Mouse (Mus musculus) megakaryocyte, adult 5-6 weeks (primary cell): ENCODE measurements around the gene C87436. TPM values are rescaled to one million over a fixed set of nuclear protein-coding genes. Genes with fewer than 3 reads are reported as not detected.

Experiments used
- ATAC-seq: 2 replicates; pipeline ENCODE4 v1.8.0; 2016; ENCODE audit warnings: mild to moderate bottlenecking, inconsistent platforms; ENCODE audit not compliant: poor library complexity, severe bottlenecking
- total RNA-seq, 2 experiments: library from RNA; stranded (forward) in 1 of 2; stranded (reverse) in 1 of 2; fragments of 153-499, 151-499 nt in 1 of 2; fragments of 221-1000, 200-1000 nt in 1 of 2; gene quantifications; 2 replicates each; pipeline versions ENCODE4 v1.2.3 to v1.2.4; 2015 to 2017

C87436 gene
- total RNA-seq, 2 experiments from 2014 or later, result 23.5 to 34.1 TPM

GRCm38 (mm10) chr6:86420491-86420890, 17.7 kb upstream of the C87436 start:
- ATAC-seq, result peak; percentile 71

DNA sequence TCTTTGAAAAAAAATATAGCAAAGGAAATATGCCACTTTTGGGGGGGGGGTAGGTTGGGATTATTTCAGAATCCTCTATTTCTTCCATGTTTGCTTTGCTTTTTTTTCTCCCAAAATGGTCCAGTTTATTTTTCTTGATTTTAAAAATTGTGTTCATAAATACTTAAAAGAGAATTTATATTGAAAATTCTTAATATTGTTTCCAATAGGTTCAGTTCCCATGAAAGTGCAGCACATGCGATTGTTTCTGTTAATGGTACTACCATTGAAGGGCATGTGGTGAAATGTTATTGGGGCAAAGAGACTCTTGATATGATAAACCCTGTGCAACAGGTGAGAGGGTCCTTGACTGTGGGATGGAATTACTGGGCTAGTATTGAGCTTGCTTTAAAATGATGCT, 11.8 kb upstream of the C87436 start, which contains the start of gene Gm44790:
TSS of gene Gm44790 (plus strand) at position 301 of the 400 bp plus-strand sequence.
- ATAC-seq, result no peak

GRCm38 (mm10) chr6:86431531-86431930, 6.6 kb upstream of the C87436 start:
- no peak for ATAC-seq

DNA sequence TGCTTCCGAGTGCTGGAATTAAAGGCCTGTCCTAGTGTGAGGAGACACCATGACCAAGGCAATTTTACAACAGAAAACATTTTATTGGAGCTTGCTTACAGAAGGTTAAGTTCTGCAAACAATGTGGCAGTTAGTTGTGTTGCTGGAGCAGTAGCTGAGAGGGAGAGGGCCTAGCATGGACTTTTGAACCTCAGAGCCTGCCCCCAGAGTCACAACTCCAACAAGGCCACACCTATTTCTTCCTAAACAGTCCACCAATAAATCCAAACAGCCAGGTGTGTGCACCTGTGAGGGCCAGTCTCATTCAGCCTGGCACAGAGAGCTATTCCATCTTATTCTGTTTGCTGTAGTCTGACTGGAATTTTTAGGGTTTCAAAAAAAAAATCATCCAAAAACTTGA, 4.5 kb upstream of the C87436 start:
- no peak for ATAC-seq

DNA sequence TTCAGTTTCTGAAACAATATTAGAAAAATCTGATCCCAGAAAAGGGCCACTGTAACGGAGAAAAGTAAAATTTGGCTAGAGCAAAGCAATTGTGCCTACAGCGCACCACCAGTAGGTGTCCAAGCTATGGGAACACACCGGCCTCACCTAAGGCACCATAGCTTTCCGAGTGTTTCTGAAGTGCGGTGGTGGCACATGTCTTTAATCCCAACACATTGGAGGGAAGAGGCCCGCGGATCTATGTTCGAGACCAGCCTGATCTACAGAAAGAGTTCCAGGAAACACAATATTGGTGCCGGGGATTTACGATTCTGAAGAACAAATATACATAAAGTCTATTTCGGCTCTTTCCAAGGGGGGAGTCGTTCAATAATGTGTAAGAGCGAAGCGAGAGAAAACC, 463 bp upstream of the C87436 start:
- peak; percentile 43 for ATAC-seq

DNA sequence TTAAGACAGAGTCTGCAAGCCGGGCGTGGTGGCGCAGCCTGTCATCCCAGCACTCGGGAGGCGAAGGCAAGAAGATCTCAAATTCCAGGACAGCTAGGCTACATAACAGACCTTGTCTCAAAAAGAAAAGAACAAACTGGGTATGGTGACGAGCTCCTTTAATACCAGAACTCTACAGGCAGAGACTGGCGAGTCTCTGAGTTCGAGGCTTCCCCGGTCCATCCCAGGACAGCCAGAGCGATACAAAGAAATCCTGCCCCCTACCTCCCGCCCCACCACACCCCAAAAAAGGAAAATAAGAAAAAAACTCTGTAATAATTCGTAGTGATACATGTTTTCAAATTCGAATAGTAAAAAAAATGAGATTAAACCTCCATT, 934 bp downstream of the C87436 start:
- no peak for ATAC-seq

- no peak for ATAC-seq
These were observed 1.4 kb downstream of the C87436 start for GRCm38 (mm10) chr6:86439531-86439930.

DNA sequence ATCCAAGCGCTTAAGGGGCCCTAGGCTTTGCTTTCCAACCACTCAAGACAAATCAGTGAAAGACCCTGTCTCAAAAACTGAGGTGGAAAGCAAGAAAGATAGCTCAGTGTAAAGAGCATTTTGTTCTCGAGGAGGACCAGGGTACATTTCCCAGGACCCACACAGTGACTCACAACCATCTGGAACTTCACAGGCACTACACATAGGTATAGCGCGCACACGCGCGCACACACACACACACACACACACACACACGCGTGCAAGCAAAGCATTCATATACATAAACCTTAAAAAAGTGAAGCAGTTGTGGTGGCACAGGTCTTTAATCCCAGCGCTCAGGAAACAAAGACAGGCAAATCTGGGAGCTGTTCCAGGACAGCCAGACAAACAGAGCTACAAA, 3.4 kb downstream of the C87436 start:
- no peak for ATAC-seq

- ATAC-seq, result no peak
These were observed 7.4 kb downstream of the C87436 start for GRCm38 (mm10) chr6:86445551-86445950.

DNA sequence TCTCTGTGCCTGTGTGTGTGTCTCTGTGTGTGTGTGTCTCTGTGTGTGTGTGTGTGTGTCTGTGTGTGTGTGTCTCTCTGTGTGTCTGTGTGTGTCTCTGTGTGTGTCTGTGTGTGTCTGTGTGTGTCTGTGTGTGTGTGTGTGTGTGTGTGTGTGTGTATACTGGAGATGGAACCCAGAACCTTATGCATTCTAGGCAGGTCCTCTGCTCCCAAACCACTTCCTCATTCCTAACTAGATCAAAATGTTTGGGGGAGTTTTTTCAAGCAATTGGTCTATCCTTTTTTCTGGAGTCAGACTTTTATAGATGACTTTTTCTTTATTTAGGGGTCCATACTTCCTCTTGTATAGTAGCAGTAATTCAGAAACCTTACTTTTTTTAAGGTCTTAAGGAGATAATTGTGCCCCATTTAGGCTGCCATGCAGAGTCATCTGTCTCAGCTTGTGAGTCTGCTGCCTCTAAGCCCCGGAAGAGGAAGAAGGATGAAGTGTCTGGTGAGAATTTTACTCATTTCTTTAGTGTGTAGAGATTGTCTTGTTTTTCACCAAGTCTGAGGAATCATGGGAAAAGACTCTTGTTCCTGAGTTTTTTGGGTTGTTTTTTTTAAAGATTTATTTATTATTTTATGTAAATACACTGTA, 8.9 kb downstream of the C87436 start:
- ATAC-seq, result peak; percentile 77

DNA sequence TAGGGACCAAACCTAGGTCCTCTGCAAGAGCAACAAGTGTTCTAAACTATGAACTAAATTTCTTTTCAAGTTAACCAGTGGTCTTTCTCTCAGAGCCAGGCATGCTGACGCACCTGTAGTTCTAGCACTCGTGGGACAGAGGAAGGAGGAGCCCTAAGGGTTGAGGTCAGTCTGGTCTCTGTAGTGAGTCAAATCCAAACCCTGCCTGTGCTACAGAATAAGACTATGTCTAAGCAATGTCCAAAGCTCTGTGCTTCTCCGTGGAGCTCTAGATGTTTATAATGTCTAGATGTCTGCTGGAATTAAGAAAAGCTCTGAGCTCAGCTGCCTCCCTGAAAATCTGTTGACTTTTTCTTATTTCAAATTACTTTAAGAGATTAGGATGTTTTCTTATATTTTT, 18.6 kb downstream of the C87436 start:
- no peak for ATAC-seq

DNA sequence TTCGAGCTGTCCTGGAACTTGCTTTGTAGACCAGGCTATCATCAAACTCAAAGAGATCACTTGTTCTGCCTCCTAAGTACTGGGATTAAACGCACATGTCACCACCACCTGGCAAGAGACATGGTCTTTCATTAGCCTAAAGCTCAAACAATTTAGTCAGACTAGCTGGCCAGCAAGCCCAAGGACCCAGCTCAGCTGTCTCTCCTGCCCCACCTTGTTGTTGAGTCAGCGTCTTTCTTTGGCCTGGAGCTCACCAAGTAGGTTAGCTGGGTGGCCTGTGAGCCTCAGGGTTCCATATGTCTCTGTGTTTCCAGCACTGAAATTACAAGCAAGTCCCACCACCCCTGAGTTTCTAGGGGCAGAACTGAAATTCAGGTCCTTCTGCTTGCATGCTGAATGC, 24.9 kb downstream of the C87436 start:
- no peak for ATAC-seq

- ATAC-seq, result no peak
These were observed 33.1 kb downstream of the C87436 start for GRCm38 (mm10) chr6:86471317-86471716.

DNA sequence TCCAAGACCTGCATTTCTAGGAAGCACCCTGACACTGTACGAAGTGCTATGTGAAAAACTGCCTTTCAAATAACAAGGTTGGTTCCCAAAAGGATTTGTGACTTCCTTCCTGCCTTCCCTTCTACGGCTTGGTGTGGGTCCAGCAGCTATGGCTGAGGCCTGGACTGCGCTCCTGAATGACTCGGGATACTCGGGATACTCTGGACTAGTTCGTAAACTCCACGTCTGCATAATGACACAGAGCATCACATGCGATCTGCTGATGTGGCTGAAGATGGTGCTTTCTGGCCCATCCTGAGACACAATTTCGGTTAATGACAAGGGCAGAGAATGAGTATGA, 33.6 kb downstream of the C87436 start:
- ATAC-seq, result peak; percentile 14

DNA sequence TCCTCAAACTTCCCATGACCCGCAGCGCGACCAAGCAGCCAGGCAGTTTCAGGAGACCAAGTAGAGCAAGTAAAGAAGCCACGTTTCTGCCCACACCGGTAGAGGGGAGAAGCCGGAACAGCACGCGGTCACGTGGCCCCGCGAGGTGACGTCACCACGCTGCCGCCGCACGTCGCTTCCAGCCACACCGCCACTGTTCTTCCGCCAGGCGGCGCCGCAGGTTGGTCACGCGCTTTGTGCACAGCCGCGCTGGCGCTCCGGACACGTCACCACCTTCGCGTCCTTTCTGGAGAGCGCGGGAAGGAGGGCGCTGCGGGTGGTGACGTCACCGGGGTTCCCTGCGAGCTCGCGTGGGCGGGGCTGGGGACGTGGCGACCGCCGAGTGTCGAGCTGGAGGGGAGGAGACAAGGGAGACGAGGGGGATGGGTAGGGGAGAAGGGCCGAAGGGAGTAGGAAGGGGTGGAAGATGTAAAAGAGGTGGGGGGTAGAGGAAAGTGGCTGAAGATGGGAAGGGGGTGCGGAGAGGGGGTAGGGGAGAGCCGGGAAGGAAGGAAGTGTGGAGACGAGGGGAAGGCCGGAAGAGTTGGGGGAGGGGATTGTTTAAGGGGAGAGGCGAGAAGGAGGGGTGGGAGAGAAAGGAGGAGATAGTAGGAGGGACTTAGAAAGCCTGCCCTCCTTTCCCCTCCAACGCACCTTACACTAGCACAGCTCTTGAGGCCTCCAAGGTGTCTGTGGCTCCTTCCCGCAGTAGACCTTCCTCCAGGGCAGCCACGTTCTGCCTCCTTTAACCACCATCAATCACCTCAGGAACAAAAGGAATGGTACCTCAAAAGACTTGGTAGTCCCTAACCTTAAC, 34.2 kb downstream of the C87436 start:
- ATAC-seq, result peak; percentile 95

DNA sequence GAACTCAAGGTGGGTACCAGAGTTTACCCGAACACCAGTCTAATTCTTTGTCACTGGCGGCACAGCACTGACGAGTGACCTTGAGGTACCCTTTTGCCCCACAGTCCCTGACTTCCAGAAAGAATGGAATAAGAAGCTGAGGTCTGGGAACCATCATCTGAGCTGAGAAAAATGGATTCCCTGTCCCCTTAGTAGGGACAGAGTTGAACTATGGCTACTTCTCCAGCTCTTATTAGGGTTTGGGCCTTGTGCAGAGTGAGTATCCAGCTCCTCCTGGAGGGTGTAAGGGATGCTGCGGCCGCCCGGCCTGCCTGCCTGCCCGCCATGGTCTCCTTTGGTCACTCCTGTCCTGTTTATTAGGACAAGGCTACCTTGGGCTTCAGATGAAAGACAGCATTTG, 34.9 kb downstream of the C87436 start:
- no peak for ATAC-seq

- no peak for ATAC-seq
These were observed 35.9 kb downstream of the C87436 start for GRCm38 (mm10) chr6:86474072-86474471.

DNA sequence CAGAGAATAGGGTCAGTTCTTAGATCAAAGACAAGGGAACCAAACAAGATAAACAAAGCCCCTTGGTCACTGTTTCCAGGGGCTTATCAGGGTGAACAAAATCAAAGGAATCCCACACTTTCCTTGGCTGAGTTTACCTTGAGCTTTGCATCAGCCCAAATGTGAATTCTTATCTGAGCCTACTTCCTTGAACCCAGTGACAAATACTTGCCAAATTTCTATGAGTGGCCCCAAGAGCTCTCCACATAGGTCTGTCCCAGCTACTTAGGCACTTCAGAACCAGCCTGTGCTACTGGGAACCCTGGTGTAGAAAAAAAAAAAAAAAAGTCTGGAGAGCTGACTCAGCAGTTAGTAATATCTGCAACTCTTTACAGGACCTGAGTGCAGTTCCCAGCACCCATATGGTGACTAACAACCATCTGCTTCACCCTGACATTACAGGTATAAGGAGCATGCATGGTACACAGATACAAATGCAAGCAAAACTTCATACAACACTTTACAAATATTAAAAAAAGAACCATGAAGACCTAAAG, 36.5 kb downstream of the C87436 start:
- no peak for ATAC-seq

DNA sequence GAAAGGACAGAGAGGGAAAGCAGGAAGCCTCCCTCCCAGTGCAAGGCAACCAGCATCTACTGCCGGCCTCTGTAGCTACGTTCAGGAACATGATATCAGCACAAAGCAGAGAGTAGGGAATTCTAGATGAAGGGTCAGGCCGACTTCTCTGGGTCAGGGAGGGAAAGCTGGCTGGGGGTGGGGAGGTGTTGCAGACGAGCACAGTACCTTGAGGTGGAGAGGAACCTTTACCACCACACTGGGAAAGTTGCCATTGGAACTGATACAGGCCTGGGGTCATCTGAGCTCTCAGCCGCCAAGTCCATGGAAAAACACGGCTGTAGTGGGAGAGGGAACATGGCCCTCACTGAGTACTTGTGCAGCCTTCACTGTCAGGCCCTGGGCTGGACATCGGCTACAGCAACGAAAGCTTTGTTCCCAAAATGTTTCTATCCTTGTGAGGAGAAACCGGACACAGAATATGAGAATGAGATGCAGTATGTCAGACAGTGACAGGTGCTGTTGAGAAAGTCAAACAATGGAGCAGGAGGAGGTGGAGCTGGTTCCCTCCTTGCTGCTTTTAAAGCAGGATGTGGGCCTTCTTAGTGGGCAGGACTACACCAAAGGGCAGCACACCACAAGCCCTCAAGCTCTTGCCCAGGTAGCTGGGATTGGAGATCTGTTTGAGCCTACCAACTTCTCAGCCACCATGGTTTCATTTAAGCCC, 37.4 kb downstream of the C87436 start:
- no peak for ATAC-seq

DNA sequence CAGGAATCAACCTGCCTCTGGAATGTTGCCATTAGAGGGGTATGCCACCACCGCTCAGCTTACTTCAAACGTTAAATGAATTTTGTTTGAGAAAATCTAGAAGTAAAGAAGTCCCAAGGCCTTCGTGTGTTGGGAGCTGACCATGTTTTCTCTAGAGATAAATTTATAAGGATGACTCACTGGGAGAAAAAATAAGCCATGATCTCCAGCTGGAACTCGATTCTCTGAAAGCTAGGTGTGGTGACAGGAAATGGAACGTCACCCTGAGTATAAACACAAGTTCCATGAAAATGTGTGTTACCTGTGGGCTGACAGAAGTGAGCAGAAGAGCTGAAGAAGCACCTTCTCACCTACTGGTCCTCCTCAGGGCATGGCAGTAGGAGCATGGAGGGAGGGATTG, 38.8 kb downstream of the C87436 start:
- no peak for ATAC-seq

DNA sequence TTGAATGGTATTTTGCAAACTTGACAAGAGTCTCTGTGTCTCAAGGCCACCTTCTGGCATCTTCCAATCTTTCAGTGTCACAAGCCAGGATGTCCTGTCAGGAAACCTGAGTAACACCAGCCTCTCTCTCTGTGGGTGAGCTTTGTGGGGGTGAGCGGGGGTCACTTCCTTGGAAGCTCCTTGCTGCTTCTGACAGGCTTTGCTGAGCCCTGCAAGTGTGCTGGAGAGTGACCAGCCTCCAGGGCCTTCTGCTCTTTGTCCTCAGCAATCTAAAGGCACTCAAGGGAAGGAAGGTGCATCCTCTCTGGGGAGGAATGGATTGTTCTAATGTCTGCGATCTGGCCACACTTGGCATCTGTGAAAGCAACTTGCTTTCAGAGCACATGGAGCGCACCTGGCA, 41.1 kb downstream of the C87436 start:
- ATAC-seq, result peak; percentile 29; the same call in 1 of the 2 replicates

- no peak for ATAC-seq
These were observed 41.6 kb downstream of the C87436 start for GRCm38 (mm10) chr6:86479816-86480188.
